Mouse (Mus musculus) brain, adult 2 months (tissue): ENCODE measurements around the gene Nsun3.

Source experiments
- DNase-seq: peaks from one replicate; pipeline ENCODE4 v3.0.0; 2011; ENCODE audit warnings: low read depth, low spot score

The Nsun3 gene

DNA sequence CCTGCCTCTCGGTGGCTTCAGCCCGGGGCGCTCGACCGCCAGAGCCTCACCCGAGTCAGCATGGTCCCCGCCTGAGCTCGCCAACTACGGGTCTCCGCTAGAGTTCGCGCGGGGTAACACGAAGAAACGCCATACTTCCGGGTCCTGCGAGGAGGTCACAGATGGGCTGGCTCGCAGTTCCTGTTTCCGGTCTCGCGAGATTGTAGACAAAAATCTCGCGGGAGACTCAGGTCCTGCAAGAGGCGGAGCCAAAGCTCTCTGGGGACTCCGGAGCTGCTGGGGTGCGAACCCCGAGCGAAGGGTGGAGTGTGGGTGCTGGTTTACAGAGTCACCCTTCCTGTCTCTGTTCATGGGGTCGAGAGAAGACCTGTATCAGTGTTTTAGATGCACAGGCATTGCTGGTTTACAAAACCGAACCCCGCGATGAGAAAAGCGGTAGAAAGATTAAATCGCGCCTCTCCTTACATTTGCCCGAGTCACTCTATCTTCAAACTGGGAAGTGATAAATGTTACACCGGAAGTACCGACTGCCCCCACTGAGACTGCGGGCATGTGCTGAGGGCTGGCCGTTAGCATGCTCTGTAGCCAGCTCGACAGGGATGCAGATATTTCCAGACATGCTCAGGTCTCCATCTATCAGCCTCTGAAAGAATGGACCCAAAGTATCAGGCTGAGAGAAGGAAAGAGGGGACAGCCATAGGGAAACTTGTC, at the start of gene Nsun3:
Nsun3 (minus strand) TSS at position 198 of the 711 bp plus-strand sequence.
- peak; percentile 99 for DNase-seq

DNA sequence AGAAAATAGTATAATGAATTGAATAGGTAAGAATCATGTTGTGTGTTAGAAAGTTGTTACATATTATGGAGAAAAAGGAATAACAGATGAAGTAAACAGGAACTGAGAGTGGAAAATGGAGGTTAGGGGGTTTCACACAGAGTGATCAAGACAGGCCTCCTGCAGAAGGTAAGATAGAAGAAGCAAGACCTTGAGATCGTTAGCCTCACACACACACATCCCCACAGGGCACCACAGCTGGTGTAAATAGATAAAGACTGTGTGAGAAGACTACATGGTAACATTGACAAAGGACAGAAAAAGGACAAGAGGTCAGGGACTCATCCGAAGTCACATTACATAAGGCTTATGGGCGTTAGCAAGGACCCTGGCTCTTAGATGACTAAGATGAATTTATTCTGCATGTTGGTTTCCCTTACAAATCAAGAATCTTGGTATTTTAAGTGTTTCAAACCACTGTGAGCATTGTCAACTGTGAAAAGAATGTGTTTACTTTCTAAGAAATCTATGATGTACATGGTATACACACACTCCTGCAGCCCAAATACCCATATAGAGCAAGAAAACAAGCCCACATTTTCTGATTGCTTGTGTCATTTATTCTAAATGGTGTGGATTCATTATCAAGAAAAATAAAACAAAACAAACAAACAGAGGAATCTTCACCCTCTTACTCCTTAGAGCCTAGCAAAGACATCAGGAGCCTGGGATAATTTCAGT, 47.6 kb upstream of the Nsun3 start:
- DNase-seq, result no peak

DNA sequence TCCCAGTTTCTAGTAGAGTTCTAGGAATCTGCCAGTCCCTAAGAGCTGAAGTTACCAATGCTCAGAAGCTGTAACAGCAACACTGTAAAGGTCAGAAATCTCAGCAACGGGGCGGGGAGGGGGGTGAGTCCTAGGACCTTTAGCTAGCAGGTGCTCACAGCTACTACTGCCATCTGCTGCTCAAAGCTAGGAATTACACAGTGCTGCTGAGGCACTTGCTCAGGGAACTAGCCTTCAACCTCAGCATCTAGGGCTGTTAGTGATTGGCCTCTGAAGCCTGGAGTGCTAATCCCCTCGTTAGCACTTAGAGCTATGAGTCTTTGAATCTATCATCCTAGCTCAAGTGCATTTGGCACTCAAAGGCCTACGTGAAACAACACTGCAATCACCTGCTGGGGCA, 45.9 kb upstream of the Nsun3 start:
- DNase-seq, result peak; percentile 62

DNA sequence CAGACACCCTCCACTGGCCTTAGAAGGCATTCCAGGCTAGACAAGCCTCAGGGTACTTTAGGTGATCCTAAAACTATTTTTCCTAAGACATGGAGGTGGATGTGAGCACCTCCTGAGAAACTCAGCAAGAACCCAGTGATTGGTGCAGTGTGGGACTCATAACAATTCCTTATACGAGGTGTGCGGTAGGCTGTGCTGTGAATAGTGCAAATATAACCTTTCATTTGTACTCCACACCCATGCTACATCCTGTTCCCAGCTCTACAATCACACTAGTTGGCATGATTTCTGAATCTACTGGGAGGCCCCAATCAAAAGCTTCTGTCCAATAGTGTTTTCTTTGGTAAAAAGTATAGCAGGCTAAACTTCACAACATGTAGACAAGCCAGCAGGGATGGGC, 45.4 kb upstream of the Nsun3 start:
- DNase-seq, result no peak

DNA sequence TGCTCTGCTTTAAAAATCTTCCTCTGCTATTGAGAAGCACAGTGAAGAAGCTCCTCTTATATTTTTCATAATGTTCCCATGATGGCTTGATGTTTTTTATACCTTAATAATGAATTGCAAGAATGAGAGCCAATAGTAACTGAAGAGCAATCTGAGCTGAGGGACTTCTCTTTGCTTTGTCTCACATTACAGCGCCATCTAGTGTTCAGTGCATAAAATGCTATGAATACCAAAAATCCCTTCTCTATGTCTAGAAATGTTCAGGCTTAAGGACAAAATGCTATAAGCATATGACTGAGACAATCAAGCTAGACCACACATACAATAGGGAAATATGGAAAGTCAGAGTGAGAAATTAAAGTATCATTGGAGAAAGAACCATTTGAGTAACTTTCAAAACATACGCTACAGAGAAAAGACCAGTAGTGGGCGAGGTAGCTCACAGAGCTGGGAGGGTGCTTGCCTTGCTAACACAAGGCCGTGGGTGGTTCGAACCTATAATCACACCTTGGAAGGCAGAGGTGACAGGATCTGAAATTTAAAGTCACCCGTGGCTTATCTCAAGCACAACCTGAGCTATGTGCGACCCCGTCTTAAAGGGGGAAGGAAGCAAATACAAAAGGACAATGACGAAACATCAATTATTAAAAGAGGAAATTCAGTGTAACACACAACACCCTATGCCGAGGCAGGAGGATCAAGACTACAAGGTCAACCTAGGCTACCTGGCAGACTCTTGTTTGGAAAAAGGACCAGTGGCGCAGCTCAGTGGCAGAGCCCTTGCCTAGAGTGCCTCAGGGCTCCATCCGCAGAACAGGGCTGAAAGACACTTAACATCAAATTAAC, 39.8 kb upstream of the Nsun3 start:
- DNase-seq, result peak; percentile 74

DNA sequence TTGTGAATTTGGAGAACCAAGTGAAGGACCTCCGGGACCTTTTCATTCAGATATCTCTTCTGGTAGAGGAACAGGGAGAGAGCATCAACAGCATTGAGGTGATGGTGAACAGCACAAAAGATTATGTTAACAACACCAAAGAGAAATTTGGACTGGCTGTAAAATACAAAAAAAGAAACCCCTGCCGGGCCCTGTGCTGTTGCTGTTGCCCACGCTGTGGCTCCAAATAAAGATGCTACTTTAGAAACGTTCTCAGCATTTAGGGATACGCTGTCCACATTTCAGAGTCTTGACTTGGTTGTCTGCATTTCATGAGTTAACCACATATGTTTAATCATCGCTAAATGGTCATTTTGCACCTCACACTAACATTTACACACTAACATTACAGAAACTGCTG, 35.9 kb upstream of the Nsun3 start:
- DNase-seq, result no peak

DNA sequence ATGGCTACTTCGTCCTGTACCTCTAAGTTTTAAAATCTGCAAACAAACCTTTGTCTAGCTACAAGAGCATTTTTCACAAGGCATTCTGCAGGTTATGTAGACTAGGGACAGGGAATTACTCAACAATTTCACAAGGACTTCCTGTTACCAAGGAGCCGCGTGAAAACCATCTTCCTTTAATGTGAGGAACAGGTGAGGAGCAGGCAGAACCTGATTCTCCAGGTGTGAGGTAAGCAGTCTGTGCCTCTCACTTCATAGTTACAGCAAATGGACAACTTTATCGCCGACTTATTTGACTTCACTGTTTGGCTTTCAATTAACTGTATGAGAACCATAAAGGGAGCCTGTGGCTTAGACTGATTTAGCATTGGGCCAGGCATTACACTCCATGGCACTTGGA, 27.9 kb upstream of the Nsun3 start, which contains the start of gene Stx19:
Stx19 (plus strand) TSS at position 186 of the 400 bp plus-strand sequence.
- no peak for DNase-seq

DNA sequence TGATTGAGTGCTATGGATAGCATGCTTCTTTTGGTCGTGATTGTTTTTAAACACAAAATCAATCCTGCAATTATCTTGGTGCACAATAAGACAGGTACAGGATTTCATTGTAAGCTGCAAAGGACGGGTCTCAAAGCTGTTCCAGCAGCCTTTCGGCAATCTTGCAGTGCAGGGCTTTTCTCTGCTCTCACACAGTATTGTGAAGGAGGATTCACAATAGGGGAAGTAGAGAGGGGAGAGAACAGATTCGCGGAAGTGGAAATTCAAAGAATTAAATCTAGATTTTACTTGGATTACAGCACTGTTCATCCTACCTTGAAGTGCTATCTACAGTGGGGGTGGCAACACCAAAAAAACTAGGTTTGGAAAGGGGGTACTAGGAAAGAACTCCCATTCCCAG, 27.2 kb upstream of the Nsun3 start:
- no peak for DNase-seq

DNA sequence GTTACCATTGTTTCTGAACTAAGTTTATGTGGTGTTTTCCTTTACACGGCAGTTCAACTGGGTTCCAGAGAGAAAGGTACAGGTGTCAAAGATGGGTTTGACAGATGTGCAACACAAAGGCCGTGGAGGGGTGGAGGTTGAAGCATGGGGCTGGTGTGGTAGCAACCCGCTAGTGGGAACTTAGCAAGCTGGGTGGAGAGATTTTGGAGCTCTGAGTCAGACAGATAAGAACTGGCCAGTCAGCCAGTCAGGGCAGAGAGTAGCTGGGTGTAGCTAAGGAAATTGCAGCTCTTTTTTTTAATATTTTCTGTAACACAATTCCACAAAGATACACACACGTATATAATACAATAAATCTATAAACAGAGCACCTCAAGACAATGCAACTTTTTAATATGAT, 24.2 kb upstream of the Nsun3 start:
- DNase-seq, result no peak

DNA sequence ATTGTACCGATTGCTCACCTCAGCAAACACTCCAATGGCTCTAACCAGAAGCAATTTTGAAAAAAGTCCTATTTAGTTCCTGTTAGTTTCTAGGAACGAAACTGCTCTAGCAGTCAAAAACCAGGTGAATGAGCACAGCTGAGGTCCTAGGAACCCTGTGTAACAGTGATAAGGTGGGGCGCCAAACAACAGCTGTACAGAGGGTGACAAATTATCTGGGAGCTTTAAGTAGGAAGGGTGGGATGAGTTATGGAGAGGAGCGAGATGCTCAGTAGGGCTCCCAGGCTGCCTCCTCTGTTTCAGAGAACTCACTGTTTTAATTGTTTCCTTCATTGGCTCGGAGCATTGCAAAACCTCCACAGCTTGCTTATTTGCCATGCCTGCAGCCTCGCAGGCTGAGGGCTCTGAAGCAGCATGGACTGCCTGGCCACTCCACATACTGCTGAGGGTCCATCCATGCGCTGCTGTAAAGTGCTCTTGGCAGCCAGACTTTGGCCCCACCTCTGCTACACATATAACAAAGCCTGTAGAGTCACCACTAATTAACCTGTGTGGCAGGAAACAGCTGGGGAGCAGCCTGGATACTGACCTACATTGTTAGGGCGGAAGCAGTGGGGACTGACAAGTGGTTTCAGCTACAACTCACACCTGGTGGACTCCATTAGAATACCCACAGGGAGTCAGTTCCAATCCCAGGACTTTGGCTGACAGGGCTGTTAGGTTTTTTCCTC, 20.8 kb upstream of the Nsun3 start:
- DNase-seq, result no peak

DNA sequence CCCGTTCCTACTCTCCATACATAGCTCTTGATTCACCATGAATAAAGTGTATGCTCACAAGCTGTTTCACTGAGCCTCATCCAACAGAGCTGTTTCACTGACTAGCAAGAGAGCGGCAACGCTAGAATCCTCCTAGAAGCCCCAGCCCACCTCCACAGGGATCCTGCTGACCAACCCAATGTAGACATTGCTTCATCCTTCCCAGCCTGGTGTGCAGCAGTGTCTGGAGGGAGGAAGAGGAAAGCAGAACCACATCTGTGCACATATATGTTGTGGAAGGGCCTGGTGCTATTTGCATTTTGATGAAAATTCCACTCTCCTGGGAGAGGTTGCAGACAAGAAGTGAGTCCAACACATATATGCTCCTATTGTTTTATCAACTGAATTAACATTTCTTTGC, 18.0 kb upstream of the Nsun3 start:
- DNase-seq, result no peak

DNA sequence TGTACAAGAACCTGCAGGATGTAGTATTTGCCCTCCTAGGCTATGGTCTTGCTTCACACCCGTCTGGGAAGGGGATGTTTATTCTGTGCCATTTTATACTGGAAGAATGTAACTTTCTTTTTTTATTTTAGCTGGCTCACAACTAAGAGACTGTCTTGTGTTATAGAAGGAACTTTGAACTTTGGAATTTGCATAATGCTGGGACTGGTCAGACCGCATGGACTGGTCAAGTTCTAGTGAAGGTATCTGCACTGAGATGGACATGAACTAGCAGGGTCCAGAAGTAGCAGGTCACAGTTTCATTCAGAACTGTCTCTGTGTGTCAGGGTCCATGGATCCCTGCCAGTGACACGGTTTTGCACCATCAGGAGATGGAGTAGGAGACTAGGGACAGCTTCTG, 13.2 kb upstream of the Nsun3 start:
- no peak for DNase-seq

DNA sequence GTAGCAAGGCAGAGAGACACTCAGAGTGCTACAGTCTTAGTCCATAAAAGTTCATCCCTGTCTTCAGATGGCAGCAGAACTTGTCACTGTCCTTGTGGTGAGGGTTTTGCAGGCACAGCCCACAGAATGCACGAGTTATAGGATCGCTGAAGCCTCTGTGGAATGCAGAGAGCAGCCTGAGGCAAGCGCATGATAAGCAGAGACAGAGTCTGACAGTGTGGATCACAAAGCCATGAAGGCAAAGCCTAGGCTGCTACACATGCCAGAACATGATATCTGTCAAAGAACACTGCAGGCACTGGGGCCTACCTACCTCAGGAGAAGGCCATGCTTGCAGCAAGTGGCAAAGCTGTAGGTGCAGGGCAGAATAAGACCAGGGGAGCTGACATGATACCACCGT, 12.8 kb upstream of the Nsun3 start:
- no peak for DNase-seq

DNA sequence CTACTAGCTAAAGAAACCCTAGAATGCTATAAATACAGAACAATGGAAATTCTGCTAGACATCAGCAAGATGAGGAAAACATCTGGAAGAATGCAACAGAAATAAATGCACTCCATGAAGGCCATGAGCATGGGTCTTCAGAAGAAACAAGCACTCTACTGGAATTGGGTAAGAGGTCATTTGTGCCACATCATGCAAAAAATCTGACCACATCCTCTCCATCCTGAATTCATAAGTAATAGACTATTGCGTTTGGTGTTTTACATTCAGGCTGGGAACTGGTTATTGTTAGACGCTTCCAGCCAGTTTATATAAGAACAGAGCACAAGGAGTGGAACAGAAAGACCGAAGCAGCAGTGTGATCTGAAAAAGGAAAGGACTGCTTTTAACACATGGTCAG, 12.2 kb upstream of the Nsun3 start:
- no peak for DNase-seq

DNA sequence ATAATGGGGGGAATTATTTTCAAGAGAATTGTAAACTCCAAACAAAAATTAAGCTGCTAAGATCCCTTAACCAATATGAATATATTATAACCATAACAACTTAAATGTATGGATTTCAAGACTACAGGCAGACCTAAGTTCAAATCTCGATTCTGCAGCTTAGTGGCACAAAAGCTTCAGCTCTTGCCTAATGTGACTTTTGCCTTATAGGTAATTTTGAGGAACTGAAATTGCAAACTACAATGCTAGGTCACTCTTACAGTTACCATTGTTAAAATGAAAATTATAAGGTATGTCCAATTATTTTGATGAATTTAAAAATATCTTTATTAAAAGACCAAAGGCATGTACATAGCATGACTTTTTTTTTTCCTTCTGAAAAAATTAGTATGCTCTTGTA, 10.0 kb upstream of the Nsun3 start:
- no peak for DNase-seq

DNA sequence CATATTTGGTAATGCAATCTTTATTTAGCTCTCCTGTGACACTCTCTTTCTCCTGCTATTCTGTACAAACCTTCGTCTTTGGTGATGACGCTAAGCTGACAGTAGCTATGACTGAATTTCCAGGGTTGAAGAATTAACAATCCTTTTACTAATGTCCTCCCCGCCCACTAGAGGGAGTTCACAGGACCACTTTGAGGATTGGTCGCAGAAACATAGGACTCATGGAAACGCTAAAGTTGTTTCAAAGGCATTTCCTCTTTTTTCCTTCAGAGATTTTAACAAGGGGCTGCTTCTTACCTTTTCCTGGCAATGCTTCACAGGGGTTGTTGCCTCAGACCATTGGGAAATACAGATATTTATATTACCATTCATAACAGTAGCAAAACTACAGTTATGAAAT, 4.4 kb downstream of the Nsun3 start:
- no peak for DNase-seq

DNA sequence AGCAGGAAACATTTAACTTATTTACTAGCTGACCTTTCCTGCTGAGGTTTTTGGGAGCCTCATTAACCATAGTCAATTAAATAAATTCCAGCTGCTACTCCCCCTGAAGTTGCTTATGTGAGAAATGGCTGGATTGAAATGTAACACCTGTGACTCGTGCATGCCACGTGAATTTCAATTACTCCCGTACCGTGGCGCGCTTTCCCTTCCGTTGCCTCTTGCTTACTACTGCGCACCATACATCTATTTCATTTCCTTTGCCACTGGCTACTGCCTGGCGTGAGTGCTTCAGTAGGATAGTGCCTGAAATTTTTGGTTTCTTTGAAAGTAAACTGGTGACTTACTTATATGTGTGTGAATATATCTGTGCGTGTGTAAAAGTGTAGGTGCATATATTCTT, 8.3 kb downstream of the Nsun3 start:
- no peak for DNase-seq

DNA sequence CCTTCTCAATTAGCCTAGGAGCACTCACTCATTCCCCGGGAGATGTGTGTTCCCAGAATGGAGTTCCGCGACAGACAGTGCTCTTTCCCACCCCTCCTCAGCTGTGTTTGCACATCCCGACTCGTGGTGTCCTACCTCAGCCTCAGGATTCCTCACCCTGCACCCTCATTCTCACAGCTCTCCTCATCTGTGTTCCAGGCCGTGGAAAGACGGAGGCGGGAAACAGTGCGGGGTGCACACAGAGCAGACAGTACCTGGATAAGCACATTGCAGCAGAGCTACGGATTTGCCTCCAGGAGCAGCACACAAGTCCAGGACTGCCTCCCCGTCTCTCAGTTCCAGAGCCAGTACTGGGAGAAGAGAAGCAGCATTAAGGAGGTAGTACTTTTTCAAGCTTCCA, 10.6 kb downstream of the Nsun3 start:
- DNase-seq, result peak; percentile 68

DNA sequence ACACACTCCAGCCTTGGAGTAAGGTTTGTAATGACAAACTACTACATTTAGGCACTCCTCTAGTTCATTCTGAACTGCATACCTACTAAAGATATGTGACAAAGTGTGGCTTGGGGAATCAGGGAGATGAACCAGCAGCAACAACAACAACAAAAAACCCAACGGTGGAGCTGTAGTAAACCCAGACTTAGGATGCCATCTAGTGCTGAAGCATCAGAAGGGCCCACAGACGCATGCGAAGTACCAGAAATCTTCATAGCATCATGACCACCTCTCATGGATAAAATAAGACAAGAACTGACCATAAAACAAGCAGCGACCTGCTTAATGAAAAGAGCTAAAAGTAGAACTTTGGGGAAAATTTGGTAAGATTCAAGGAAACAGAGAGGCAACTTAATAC, 13.2 kb downstream of the Nsun3 start:
- peak; percentile 40 for DNase-seq

DNA sequence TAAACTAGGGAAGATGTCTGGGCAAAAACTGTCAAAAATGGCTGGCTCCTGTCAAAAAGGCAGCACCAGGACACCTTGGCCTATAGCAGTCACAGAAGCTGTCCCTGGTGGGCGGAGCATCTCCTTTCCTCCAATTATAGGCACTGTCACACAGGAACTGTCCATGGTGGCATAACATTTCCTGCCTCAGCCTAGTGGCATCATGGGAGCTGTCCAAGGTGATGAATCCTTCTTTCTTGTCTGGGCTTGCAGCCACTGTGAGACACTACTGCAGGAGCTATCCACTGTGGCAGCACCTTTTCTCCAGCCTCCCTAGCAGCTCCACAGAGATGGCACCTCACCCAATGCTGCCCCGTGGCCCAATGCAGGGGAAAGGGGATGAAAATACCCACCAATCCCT, 28.3 kb downstream of the Nsun3 start:
- DNase-seq, result no peak

DNA sequence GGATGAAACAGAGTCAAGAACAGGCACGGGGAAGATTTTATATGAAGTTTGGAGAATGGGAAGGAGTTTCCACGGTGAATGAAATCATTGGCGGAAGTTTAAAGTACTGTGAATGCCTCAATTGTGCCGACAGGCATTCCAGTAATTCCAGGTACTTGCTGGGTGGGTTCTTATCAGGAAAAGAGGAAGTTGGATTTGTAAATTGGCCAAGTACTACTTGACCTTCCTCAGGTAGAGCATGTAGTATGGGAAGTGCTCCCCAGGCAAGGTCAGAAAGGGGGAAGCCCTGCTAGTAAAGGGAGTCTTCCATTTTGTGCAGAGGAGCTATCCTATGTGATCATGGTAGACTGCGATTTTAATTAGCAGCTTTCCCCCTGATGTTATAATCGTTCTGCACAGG, 31.3 kb downstream of the Nsun3 start:
- DNase-seq, result no peak

DNA sequence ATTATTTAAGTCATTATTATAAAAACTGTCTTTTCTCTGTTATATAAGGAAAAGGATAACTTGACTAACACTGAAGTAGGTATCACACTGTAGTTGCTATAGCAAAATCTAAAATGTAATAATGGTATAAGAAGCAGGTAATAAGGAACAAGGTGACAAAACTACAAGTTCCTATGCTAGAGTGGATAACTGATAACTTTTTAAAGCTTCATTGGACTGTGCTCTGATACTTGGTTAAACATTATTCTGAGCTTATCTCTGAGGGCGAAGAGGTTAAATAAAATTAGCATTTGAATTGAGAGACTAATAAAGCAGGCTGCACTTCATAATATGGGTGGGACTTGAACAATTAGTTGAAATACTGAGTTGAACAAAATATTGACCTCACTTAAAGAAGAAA, 33.0 kb downstream of the Nsun3 start:
- DNase-seq, result no peak
